Mouse (Mus musculus) liver, adult 2 months (tissue): ENCODE measurements around the gene Dnajc16. TPM values are rescaled to one million over a fixed set of nuclear protein-coding genes. Genes with fewer than 3 reads are reported as not detected.

Experiments
- DNase-seq: peaks from one replicate; pipeline ENCODE4 v3.0.0-alpha.2; 2011; ENCODE audit warnings: low read depth, low spot score; ENCODE audit errors: extremely low read depth
- H3K27ac ChIP-seq: fragments of 200-500 bp; replicated peaks from 2 replicates; pipeline ENCODE4 v1.5.1; 2012; ENCODE audit warnings: low read depth, mild to moderate bottlenecking, control low read depth, inconsistent platforms, low read length; ENCODE audit not compliant: insufficient read depth
- H3K27me3 ChIP-seq: fragments of 200-500 bp; 2 replicates; pipeline ENCODE4 v1.6.1; 2012; ENCODE audit warnings: mild to moderate bottlenecking, moderate library complexity, low read length, inconsistent platforms; ENCODE audit not compliant: control insufficient read depth, insufficient read depth
- H3K36me3 ChIP-seq: fragments of 200-500 bp; 2 replicates; pipeline ENCODE4 v1.6.1; 2012; ENCODE audit warnings: low read length, inconsistent platforms; ENCODE audit not compliant: control insufficient read depth, insufficient read depth
- H3K4me1 ChIP-seq: fragments of 200-500 bp; 2 replicates; pipeline ENCODE4 v1.6.1; 2011; ENCODE audit warnings: low read length; ENCODE audit not compliant: control insufficient read depth, insufficient read depth
- H3K4me3 ChIP-seq: fragments of 200-500 bp; 2 replicates; pipeline ENCODE4 v1.5.1; 2011; ENCODE audit warnings: low read depth, mild to moderate bottlenecking, control low read depth, low read length, moderate library complexity; ENCODE audit not compliant: insufficient read depth
- H3K79me2 ChIP-seq: fragments of 200-500 bp; 2 replicates; pipeline ENCODE4 v1.6.1; 2012; ENCODE audit warnings: inconsistent platforms, mild to moderate bottlenecking, low read length, moderate library complexity; ENCODE audit not compliant: control insufficient read depth, insufficient read depth
- H3K9ac ChIP-seq: fragments of 200-500 bp; 2 replicates; pipeline ENCODE4 v1.6.1; 2012; ENCODE audit warnings: low read depth, mild to moderate bottlenecking, control low read depth, inconsistent platforms, low read length
- CTCF ChIP-seq: fragments of 200-500 bp; IDR thresholded peaks from 2 replicates; pipeline ENCODE4 v1.5.1; 2011; ENCODE audit warnings: low read depth, low read length, control low read depth
- POLR2A ChIP-seq: fragments of 200-500 bp; IDR thresholded peaks from 2 replicates; pipeline ENCODE4 v1.6.1; 2011; ENCODE audit warnings: low read length, control low read depth; ENCODE audit not compliant: insufficient read depth; ENCODE audit errors: extremely low read depth
- WGBS: fragments of 180-500 bp; shearing (Covaris S2); methylation state at CpG from one replicate; pipeline ENCODE4 v1.1.7; 2018; 5-methylcytosine and 5-hydroxymethylcytosine counted together
- polyA plus RNA-seq: library from polyadenylated mRNA; depleted of rRNA; stranded (reverse); fragments of >200 nt; gene quantifications from 2 replicates; pipeline ENCODE4 v1.2.3, GENCODE M21; 2012
- total RNA-seq: library from RNA; depleted of rRNA; stranded (reverse); fragments of >200 nt; gene quantifications from 2 replicates; pipeline ENCODE4 v1.2.3, GENCODE M21; 2014

Gene Dnajc16
- total and polyA plus RNA-seq, 2 experiments = 3.8 to 5.6 TPM

- TF ChIP-seq POLR2A = peak; percentile 92
- no peak for TF ChIP-seq CTCF
- 1% methylated on average over 105 of the region's 105 CpGs for WGBS
- no peak for DNase-seq
- peaks cover 40% of the 10 kb centered on the region for H3K4me1 ChIP-seq
- H3K4me3 ChIP-seq = peak within 1 kb of the TSS; percentile 96
- peak within 1 kb of the TSS; percentile 99 for H3K9ac ChIP-seq
- H3K27ac ChIP-seq = peak within 1 kb of the TSS; percentile 99
- peaks cover 40% of the 10 kb centered on the region for H3K79me2 ChIP-seq
- no peaks in the 10 kb centered on the region for H3K27me3 ChIP-seq
- H3K36me3 ChIP-seq = peaks cover 15% of the 10 kb centered on the region
These were observed 67.7 kb downstream of the Dnajc16 start, which contains the start of gene Ddi2 for GRCm38 (mm10) chr4:141722731-141723672. Ddi2 (minus strand) TSS chr4:141723419.

DNA sequence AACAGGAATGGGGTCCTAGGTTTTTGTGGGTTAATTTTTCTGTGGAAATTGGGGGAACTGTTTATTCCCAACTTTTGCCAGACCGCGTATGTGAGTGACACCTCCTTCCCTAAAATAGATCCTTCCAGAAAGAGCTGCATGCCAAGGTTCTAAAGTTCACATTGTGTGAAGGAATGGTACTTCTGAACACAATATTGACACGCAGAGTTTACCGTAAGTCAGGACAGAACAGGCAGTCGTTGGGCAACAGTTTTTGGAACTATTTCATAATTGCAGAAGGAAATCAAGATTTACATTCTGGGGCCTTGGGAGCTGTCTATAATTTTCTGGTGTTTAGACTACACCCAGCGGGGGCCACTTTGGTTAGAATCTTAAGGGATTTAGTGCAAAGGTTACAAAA lies 68.8 kb downstream of the Dnajc16 start:
- no peaks in the 10 kb centered on the region for H3K27me3 ChIP-seq
- peak overlapping the region; percentile 99 for H3K27ac ChIP-seq
- DNase-seq = peak; percentile 98
- peaks cover 50% of the 10 kb centered on the region for H3K79me2 ChIP-seq
- peaks cover 19% of the 10 kb centered on the region for H3K36me3 ChIP-seq
- peak overlapping the region; percentile 96 for H3K4me3 ChIP-seq
- peaks cover 43% of the 10 kb centered on the region for H3K4me1 ChIP-seq
- peak overlapping the region; percentile 99 for H3K9ac ChIP-seq
- no peak for TF ChIP-seq CTCF
- no peak for TF ChIP-seq POLR2A
- 6% methylated on average over 6 of the region's 6 CpGs for WGBS

- peak overlapping the region; percentile 53 for H3K4me3 ChIP-seq
- TF ChIP-seq POLR2A (no peak), CTCF (no peak)
- no peaks in the 10 kb centered on the region for H3K27me3 ChIP-seq
- peak overlapping the region; percentile 64 for H3K9ac ChIP-seq
- H3K27ac ChIP-seq = peak overlapping the region; percentile 99
- H3K4me1 ChIP-seq = peaks cover 47% of the 10 kb centered on the region
- H3K36me3 ChIP-seq = peaks cover 25% of the 10 kb centered on the region
- H3K79me2 ChIP-seq = peaks cover 57% of the 10 kb centered on the region
- DNase-seq = no peak
- 1% methylated on average over 6 of the region's 6 CpGs for WGBS
These were observed 69.8 kb downstream of the Dnajc16 start for GRCm38 (mm10) chr4:141720761-141721523.

DNA sequence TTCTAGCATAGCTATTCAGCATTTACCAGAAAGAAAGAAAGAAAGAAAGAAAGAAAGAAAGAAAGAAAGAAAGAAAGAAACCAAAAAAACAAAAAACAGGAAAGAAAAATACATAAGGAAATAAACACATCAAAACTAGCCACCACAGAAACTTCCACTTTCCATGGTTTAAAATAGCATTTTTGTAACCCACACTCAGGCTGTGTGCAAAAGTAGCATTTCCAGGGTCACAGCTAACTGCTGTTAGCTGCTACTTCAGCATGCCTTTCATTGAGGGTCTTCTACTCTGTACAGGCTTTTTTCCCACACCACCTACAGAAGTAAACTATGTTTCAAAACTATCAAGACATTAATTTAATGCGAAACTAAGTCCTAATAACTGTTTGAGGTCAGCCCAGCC lies 71.4 kb downstream of the Dnajc16 start:
- peaks cover 66% of the 10 kb centered on the region for H3K79me2 ChIP-seq
- H3K36me3 ChIP-seq = peaks cover 29% of the 10 kb centered on the region
- H3K4me1 ChIP-seq = peaks cover 47% of the 10 kb centered on the region
- H3K27ac ChIP-seq = peak overlapping the region; percentile 20; the same call in 1 of the 2 replicates
- H3K9ac ChIP-seq = peak overlapping the region; percentile 56
- no peak for DNase-seq
- 36% methylated on average over 1 of the region's 1 CpGs for WGBS
- TF ChIP-seq CTCF (no peak), POLR2A (no peak)
- H3K4me3 ChIP-seq = peak overlapping the region; percentile 24; the same call in 1 of the 2 replicates
- H3K27me3 ChIP-seq = no peaks in the 10 kb centered on the region

DNA sequence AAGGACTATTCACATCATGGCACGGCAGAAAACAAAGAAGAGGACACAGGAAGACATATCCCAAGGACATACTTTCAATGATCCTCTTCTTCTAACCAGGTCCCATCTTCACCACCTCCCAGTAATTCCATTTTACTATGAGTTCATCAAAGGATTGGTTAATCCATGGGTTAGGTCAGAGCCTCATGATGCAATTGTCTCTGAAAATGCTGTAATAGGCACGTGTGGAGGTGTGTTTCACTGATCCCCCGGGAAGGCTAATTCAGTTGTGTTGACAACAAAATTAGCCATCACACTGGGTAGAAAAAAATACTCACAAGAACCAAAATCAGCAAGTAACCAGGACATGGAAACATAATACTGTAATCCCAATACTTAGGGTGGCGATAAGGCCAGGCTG lies 73.1 kb downstream of the Dnajc16 start:
- peaks cover 77% of the 10 kb centered on the region for H3K79me2 ChIP-seq
- no peak overlapping the region for H3K9ac ChIP-seq
- peak; percentile 82 for DNase-seq
- H3K27me3 ChIP-seq = no peaks in the 10 kb centered on the region
- 37% methylated on average over 4 of the region's 4 CpGs for WGBS
- peaks cover 44% of the 10 kb centered on the region for H3K36me3 ChIP-seq
- no peak overlapping the region for H3K4me3 ChIP-seq
- H3K4me1 ChIP-seq = peaks cover 55% of the 10 kb centered on the region
- peak overlapping the region; percentile 31 for H3K27ac ChIP-seq
- TF ChIP-seq POLR2A = no peak
- no peak for TF ChIP-seq CTCF
